Mouse (Mus musculus): ENCODE results near the gene Klk1b5. TPM values are rescaled to one million over a fixed set of nuclear protein-coding genes. Genes with fewer than 3 reads are reported as not detected.
"Not testable (repeated sequence)": the region's sequence is repeated elsewhere in the genome, so short reads cannot be mapped to it uniquely, and the experiment has no call there.

Klk1b5 gene
- polyA plus RNA-seq, 1 experiment: not detected

DNA sequence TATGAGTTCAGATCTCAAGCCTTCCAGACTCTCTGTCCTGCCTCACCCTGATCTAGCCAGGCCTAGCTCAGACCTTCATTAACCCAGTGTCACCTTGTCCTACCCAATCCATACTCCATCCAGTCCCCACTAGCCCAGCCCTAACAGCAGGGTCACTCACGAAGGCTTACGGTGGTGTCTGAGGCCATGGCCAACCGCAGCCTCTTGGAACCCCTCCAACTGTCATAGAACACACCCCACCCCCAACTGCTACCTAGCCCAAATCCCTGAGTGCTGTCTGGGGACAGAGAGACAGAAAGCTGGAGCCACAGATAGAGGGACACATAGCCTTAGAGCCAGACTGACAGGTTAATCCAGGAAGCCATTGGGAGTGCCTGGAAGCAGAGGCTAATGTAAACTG, 20.2 kb downstream of the Klk1b5 start, which contains the start of gene Gm36864:
Gene Gm36864 (plus strand): TSS at position 269 of the 400 bp plus-strand sequence.
- TF ChIP-seq FLI1 (IDR thresholded peaks at IDR 0.05; ENCODE audit: low read length) (no peak), GATA1 (IDR thresholded peaks at IDR 0.05; ENCODE audit: borderline replicate concordance, low read length) (no peak)
- no peaks in the 10 kb centered on the region for H3K9me3 ChIP-seq
- peaks cover 45% of the 10 kb centered on the region for H3K27me3 ChIP-seq (replicated peaks)
- no peaks in the 10 kb centered on the region for H3K36me3 ChIP-seq (replicated peaks; ENCODE audit: low read length)
- H3K4me1 ChIP-seq: peaks cover 29% of the 10 kb centered on the region
- H3K4me3 ChIP-seq (replicated peaks): no peak within 1 kb of the TSS

DNA sequence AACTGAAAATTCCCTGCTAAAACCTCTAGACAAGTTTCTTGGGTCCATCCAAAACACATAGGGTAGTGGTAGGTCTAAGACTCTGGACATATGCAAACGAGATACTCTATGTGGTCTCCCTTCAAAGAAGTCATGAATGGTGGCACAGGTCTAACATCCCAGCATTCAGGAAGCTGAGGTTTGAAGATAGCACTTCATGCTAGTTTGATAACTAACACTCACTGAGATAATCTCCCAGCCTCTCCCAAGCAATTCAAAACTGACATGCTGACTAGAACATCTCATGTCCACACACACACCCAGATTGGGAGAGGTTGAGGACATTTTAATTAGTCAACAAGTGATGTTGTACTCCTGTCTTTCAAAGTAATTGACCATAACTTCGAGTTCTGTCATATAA, 24.2 kb downstream of the Klk1b5 start:
- Histone ChIP-seq H3K4me1 (peaks cover 39% of the 10 kb centered on the region), H3K4me3 (replicated peaks) (no peak overlapping the region), H3K36me3 (replicated peaks; ENCODE audit: low read length) (no peaks in the 10 kb centered on the region), H3K9me3 (peaks cover 3% of the 10 kb centered on the region; the same call in 1 of the 2 replicates), H3K27me3 (replicated peaks) (peaks cover 37% of the 10 kb centered on the region)
- TF ChIP-seq GATA1 (IDR thresholded peaks at IDR 0.05; ENCODE audit: borderline replicate concordance, low read length): no peak
- no peak for TF ChIP-seq FLI1 (IDR thresholded peaks at IDR 0.05; ENCODE audit: low read length)

DNA sequence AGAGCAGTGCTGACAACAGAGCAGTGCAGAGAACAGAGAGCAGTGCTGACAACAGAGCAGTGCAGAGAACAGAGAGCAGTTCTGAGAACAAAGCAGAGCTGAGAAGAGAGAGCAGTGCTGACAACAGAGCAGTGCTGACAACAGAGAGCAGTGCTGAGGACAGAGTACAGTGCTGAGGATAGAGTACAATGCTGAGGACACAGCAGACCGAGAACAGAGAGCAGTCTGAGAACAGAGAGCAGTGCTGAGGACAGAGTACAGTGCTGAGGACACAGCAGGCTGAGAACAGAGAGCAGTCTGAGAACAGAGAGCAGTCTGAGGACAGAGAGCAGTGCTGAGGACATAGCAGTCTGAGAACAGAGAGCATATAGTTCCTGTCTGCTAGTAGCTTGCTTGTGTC, 25.0 kb downstream of the Klk1b5 start:
- H3K9me3 ChIP-seq: peaks cover 3% of the 10 kb centered on the region; the same call in 1 of the 2 replicates
- H3K4me1 ChIP-seq: peaks cover 47% of the 10 kb centered on the region
- H3K4me3 ChIP-seq (replicated peaks): peak overlapping the region; percentile 8
- no peak for TF ChIP-seq GATA1 (IDR thresholded peaks at IDR 0.05; ENCODE audit: borderline replicate concordance, low read length)
- TF ChIP-seq FLI1 (IDR thresholded peaks at IDR 0.05; ENCODE audit: low read length): no peak
- H3K27me3 ChIP-seq (replicated peaks): peaks cover 36% of the 10 kb centered on the region
- H3K36me3 ChIP-seq (replicated peaks; ENCODE audit: low read length): no peaks in the 10 kb centered on the region

DNA sequence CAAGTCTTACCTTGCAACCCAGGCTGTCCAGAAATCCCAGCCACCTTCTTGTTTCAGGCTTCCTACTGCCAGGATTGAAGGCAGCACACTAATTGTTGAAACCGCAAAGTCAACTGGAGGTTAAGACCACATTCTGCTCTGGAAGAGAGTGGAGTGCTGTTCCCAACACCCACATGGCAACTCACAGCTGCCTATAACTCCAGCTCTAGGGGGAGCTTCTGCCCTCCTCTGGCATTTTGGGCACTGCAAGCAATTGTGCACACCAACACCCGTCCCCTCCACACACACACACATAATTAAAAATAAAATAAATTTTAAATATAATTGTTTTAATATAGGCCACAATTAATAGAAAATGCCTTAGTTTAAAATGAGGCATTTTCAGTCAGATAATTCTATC, 25.4 kb downstream of the Klk1b5 start:
- no peak overlapping the region for H3K4me3 ChIP-seq (replicated peaks)

DNA sequence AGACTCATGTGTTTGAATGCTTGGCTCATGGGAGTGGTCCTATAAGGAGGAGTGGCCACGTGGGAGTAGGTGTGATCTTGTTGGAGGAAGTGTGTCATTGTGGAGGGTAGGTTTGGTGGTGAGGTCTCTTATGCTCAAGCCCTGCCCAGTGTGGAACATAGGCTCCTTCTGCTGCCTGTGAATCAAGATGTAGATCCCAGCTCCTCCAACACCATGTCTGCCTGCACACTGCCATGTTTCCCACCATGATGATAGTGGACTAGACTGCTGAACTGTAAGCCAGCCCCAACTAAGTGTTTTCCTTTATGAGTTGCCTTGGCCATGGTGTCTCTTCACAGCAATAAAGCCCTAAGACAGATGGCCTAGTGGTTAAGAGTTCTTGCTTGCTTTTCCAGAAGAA, 28.3 kb downstream of the Klk1b5 start:
- peaks cover 14% of the 10 kb centered on the region for H3K27me3 ChIP-seq (replicated peaks)
- peaks cover 3% of the 10 kb centered on the region; the same call in 1 of the 2 replicates for H3K9me3 ChIP-seq
- H3K36me3 ChIP-seq (replicated peaks; ENCODE audit: low read length): peaks cover 12% of the 10 kb centered on the region
- peaks cover 60% of the 10 kb centered on the region for H3K4me1 ChIP-seq
- H3K4me3 ChIP-seq (replicated peaks): peak overlapping the region; percentile 18
- TF ChIP-seq FLI1 (IDR thresholded peaks at IDR 0.05; ENCODE audit: low read length): no peak
- no peak for TF ChIP-seq GATA1 (IDR thresholded peaks at IDR 0.05; ENCODE audit: borderline replicate concordance, low read length)

More for the DNA sequence above, 25.4 kb downstream of the Klk1b5 start:
- peaks cover 31% of the 10 kb centered on the region for H3K27me3 ChIP-seq (replicated peaks)
- peaks cover 48% of the 10 kb centered on the region for H3K4me1 ChIP-seq
- H3K9me3 ChIP-seq: peaks cover 3% of the 10 kb centered on the region; the same call in 1 of the 2 replicates
- TF ChIP-seq FLI1 (IDR thresholded peaks at IDR 0.05; ENCODE audit: low read length) (no peak), GATA1 (IDR thresholded peaks at IDR 0.05; ENCODE audit: borderline replicate concordance, low read length) (no peak)
- H3K36me3 ChIP-seq (replicated peaks; ENCODE audit: low read length): no peaks in the 10 kb centered on the region

DNA sequence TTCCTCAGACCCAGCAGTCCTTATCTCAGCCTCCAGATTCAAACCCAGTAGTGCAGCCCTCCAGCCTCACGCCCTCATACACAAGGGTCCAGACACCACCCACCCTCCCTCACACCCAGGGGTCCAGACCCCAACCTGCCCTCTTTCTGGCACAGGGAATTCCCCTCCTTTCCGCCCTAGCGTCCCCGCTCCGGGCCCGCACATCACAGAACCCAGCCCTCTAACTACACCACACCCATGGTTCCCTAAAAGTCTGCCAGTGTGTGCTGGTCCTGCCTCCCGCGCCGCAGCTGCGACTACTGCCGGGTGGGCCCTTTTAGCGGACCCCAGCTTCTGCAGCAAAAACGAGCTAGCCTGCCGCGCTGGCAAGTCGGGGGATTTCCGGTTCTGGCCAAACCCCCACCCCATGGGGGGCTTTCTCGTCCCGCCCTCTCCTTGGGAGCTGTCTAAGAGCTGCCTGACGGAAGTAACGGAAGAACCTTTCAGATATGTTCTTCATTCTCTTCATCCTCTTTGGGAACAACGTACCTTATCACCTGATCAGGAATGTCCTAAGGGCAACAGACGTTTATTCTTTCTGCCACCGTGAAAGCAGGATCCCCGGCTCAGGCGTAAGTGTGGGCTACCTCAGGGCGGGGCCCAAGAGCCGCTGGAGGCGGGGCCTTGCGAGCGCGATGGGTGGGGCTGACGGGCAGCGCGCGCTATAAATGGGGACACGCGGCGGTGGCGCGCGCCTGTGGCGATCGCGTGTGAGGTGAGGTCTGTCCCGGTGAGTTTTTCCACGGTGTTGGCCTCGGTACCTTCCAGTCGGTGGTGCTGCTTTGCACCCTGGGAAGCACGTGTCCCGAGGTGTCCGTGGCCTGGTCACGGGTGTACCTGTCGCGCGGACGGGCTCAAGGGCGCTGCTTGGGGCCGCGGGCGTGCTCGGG, 30.6 kb downstream of the Klk1b5 start, which contains the start of the genes 1700028J19Rik and 2410002F23Rik:
Gene 1700028J19Rik (minus strand): TSS at position 641 of the 929 bp plus-strand sequence.
Gene 2410002F23Rik (plus strand): TSS at position 668 of the 929 bp plus-strand sequence.
- Histone ChIP-seq H3K4me1 (peaks cover 60% of the 10 kb centered on the region), H3K9me3 (peaks cover 3% of the 10 kb centered on the region; the same call in 1 of the 2 replicates), H3K27me3 (replicated peaks) (peaks cover 4% of the 10 kb centered on the region), H3K36me3 (replicated peaks; ENCODE audit: low read length) (peaks cover 35% of the 10 kb centered on the region), H3K4me3 (replicated peaks) (peak within 1 kb of the TSS; percentile 96)
- TF ChIP-seq FLI1 (IDR thresholded peaks at IDR 0.05; ENCODE audit: low read length) (peak; percentile 79; the same call in 1 of the 2 replicates), GATA1 (IDR thresholded peaks at IDR 0.05; ENCODE audit: borderline replicate concordance, low read length) (no peak)

DNA sequence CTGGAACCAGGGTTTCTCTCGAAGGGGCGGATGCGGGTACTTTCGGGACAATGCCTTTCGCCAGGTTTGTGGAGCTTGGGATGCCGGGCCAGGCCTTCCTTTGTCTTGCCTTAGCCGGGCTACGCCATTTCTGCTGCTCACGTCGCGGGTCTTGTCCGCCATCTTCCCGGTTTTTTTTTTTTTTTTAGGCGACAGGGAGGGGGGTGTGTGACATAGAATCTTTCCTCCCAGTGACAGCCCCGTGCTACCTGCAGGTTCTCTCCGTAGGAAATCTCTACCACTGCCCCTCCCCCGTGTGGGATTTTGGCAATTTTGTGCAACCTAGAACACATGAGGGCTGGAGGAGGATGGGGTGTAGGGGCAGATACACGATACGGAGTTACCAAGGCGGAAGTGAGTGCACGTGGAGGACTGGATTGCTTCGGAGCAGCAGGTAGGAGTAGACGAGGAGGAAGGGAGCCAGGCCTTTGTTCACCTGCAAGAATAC, 31.3 kb downstream of the Klk1b5 start:
- Histone ChIP-seq H3K4me3 (replicated peaks) (peak overlapping the region; percentile 96), H3K36me3 (replicated peaks; ENCODE audit: low read length) (peaks cover 37% of the 10 kb centered on the region), H3K9me3 (peaks cover 3% of the 10 kb centered on the region; the same call in 1 of the 2 replicates), H3K4me1 (peaks cover 58% of the 10 kb centered on the region), H3K27me3 (replicated peaks) (peaks cover 4% of the 10 kb centered on the region)
- TF ChIP-seq GATA1 (IDR thresholded peaks at IDR 0.05; ENCODE audit: borderline replicate concordance, low read length) (no peak), FLI1 (IDR thresholded peaks at IDR 0.05; ENCODE audit: low read length) (no peak)

DNA sequence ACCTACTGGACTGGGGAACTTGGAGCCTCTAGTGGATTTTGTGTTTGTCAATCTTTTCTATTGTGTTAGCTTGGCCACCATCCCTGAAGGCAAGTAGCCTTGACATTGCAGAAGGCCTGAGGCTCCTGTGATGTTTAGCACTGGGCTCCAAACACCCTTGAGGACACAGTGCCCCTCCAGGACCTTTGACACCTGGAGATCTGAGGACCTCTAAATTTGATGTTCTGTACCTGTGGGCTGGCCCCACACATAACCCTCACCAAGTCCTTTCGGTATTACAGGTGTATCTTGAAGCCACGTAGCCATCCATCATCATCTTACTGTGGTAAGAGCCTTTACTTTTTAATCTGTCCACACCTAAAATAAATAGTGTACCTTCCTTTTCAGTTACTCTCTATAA, 32.2 kb downstream of the Klk1b5 start:
- TF ChIP-seq FLI1 (IDR thresholded peaks at IDR 0.05; ENCODE audit: low read length) (no peak), GATA1 (IDR thresholded peaks at IDR 0.05; ENCODE audit: borderline replicate concordance, low read length) (no peak)
- H3K36me3 ChIP-seq (replicated peaks; ENCODE audit: low read length): peaks cover 47% of the 10 kb centered on the region
- peak overlapping the region; percentile 65 for H3K4me3 ChIP-seq (replicated peaks)
- H3K4me1 ChIP-seq: peaks cover 63% of the 10 kb centered on the region
- H3K9me3 ChIP-seq: peaks cover 3% of the 10 kb centered on the region; the same call in 1 of the 2 replicates
- no peaks in the 10 kb centered on the region for H3K27me3 ChIP-seq (replicated peaks)

DNA sequence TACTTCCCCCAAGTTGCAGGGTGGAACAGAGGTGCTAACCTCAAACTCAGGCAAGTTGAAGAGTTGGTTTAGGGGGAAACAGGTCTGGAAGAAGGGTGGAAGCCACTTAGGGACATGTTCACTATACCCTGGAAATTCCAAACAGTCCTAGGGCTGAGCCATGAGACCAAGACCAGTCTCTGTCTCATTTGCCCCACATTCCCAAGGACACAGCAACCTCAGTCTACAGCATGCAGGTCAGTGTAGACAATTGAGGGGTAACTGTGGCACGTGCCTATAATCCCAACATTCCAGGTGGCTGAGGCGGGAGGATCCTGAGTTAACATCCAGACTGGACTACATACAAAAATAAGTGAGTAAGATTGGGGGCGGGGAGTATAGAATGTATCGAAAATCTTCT, 33.5 kb downstream of the Klk1b5 start:
- Histone ChIP-seq H3K4me1 (peaks cover 66% of the 10 kb centered on the region), H3K36me3 (replicated peaks; ENCODE audit: low read length) (peaks cover 59% of the 10 kb centered on the region), H3K9me3 (0 out of 2 replicates have a peak, but pooled peaks cover under 1% of the 10 kb centered on the region), H3K27me3 (replicated peaks) (no peaks in the 10 kb centered on the region), H3K4me3 (replicated peaks) (no peak overlapping the region)
- TF ChIP-seq GATA1 (IDR thresholded peaks at IDR 0.05; ENCODE audit: borderline replicate concordance, low read length) (no peak), FLI1 (IDR thresholded peaks at IDR 0.05; ENCODE audit: low read length) (no peak)

DNA sequence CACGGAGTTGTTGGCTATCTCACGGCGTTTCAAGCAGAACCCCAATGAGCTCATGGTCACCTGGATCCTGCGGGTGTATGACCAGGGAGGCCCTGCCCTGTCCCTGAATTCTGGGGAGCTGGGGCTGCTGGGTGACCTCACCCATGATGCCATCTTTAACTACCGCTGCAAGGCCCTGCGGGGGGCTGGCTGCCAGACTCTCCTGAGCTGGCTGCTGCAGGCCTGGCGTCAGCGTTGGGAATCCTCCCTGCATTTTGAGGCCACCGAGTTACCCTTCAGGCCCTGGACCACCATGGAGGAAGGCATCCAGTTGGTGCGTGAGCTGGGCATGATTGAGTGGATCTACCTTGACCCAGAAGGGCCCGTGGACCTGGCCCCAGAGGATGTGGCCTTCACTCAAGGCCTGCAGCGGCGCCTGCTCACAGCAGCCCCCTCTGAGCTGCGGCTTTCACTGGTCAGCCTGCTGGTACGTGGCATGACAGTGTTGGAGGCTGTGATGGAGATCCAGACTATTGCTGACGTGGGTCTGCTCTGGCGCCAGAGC, 35.1 kb downstream of the Klk1b5 start:
- not testable (repeated sequence) for H3K9me3 ChIP-seq; H3K27me3 ChIP-seq (replicated peaks); H3K4me3 ChIP-seq (replicated peaks)
- Histone ChIP-seq H3K36me3 (replicated peaks; ENCODE audit: low read length) (peaks cover 64% of the 10 kb centered on the region), H3K4me1 (peaks cover 61% of the 10 kb centered on the region)

Measured in megakaryocyte, embryonic 14.5 days (primary cell).